Mouse (Mus musculus) stomach, embryonic 15.5 days (tissue): ENCODE data around the gene Alox12. TPM values are rescaled to one million over a fixed set of nuclear protein-coding genes. Genes with fewer than 3 reads are reported as not detected.

Source experiments
- ATAC-seq: fragments of 200-750 bp; cut with Nextera tagmentation; 2 replicates; pipeline ENCODE4 v1.8.0; 2017; ENCODE audit warnings: low read depth, moderate number of reproducible peaks, moderate TSS enrichment; ENCODE audit not compliant: insufficient read depth, low FRiP score
- H3K27ac ChIP-seq: fragments of 300-500 bp; sonication (generic); 2 replicates; pipeline ENCODE4 v1.5.1; 2015; ENCODE audit warnings: mild to moderate bottlenecking, inconsistent platforms
- H3K27me3 ChIP-seq: fragments of 300-500 bp; sonication (generic); replicated peaks from 2 replicates; pipeline ENCODE4 v1.6.1; 2015; ENCODE audit warnings: inconsistent platforms
- H3K36me3 ChIP-seq: fragments of 300-500 bp; sonication (generic); 2 replicates; pipeline ENCODE4 v1.6.1; 2015; ENCODE audit warnings: inconsistent platforms
- H3K4me1 ChIP-seq: fragments of 300-500 bp; sonication (generic); 2 replicates; pipeline ENCODE4 v1.6.1; 2015; ENCODE audit warnings: inconsistent platforms
- H3K4me2 ChIP-seq: fragments of 300-500 bp; sonication (generic); 2 replicates; pipeline ENCODE4 v1.6.1; 2015; ENCODE audit warnings: mild to moderate bottlenecking, inconsistent platforms
- H3K4me3 ChIP-seq: fragments of 300-500 bp; sonication (generic); replicated peaks from 2 replicates; pipeline ENCODE4 v1.5.1; 2015; ENCODE audit warnings: inconsistent platforms
- H3K9ac ChIP-seq: fragments of 300-500 bp; sonication (generic); 2 replicates; pipeline ENCODE4 v1.6.1; 2015; ENCODE audit warnings: inconsistent platforms
- H3K9me3 ChIP-seq: fragments of 300-500 bp; sonication (generic); 2 replicates; pipeline ENCODE4 v1.6.1; 2016; ENCODE audit warnings: inconsistent platforms
- WGBS: fragments of 180-500 bp; shearing (Covaris S2); methylation state at CpG from one replicate; pipeline ENCODE4 v1.1.7; 2015; 5-methylcytosine and 5-hydroxymethylcytosine counted together
- microRNA counts: library from miRNA; unstranded; fragments of <30 nt; microRNA quantifications from one replicate; lab custom pipeline; 2016
- microRNA-seq: library from miRNA; unstranded; fragments of <30 nt; microRNA quantifications from one replicate; pipeline ENCODE4, GENCODE M21; 2016
- polyA plus RNA-seq: library from polyadenylated mRNA; unstranded; fragments of >200 nt; fragmentation: Nextera tagmentation; extraction: Ambion mirVana; gene quantifications from 2 replicates; pipeline ENCODE4 v1.2.1, GENCODE M21; 2015

The Alox12 gene
- polyA plus RNA-seq, 1 experiment from 2014 or later: 12.9 TPM

GRCm38 (mm10) chr11:70207283-70207682 lies 47.9 kb downstream of the Alox12 start:
- no peaks in the 10 kb centered on the region for H3K27me3 ChIP-seq
- no peaks in the 10 kb centered on the region for H3K9me3 ChIP-seq
- no peak overlapping the region for H3K4me3 ChIP-seq
- ATAC-seq: no peak
- no peaks in the 10 kb centered on the region for H3K36me3 ChIP-seq
- H3K9ac ChIP-seq: no peak overlapping the region
- H3K4me1 ChIP-seq: no peaks in the 10 kb centered on the region
- WGBS: 81% methylated on average over 7 of the region's 7 CpGs
- H3K4me2 ChIP-seq: no peak overlapping the region
- H3K27ac ChIP-seq: no peak overlapping the region

- 73% methylated on average over 2 of the region's 2 CpGs for WGBS
- Histone ChIP-seq H3K27ac (no peak overlapping the region), H3K27me3 (no peaks in the 10 kb centered on the region), H3K36me3 (no peaks in the 10 kb centered on the region), H3K9ac (no peak overlapping the region), H3K4me1 (no peaks in the 10 kb centered on the region), H3K4me3 (no peak overlapping the region), H3K9me3 (no peaks in the 10 kb centered on the region), H3K4me2 (no peak overlapping the region)
- no peak for ATAC-seq
Measured at GRCm38 (mm10) chr11:70206801-70207200, 48.4 kb downstream of the Alox12 start.

GRCm38 (mm10) chr11:70201691-70202090 lies 53.5 kb downstream of the Alox12 start:
- no peaks in the 10 kb centered on the region for H3K36me3 ChIP-seq
- H3K27me3 ChIP-seq: no peaks in the 10 kb centered on the region
- H3K27ac ChIP-seq: no peak overlapping the region
- no peaks in the 10 kb centered on the region for H3K9me3 ChIP-seq
- no peak overlapping the region for H3K4me2 ChIP-seq
- no peaks in the 10 kb centered on the region for H3K4me1 ChIP-seq
- ATAC-seq: peak; percentile 60; the same call in 1 of the 2 replicates
- WGBS: 32% methylated on average over 5 of the region's 5 CpGs
- no peak overlapping the region for H3K4me3 ChIP-seq
- H3K9ac ChIP-seq: no peak overlapping the region

GRCm38 (mm10) chr11:70200036-70200608 lies 55.0 kb downstream of the Alox12 start:
- no peak for ATAC-seq
- no peaks in the 10 kb centered on the region for H3K9me3 ChIP-seq
- WGBS: 90% methylated on average over 5 of the region's 5 CpGs
- H3K36me3 ChIP-seq: no peaks in the 10 kb centered on the region
- no peak overlapping the region for H3K9ac ChIP-seq
- H3K27ac ChIP-seq: no peak overlapping the region
- H3K27me3 ChIP-seq: no peaks in the 10 kb centered on the region
- H3K4me3 ChIP-seq: no peak overlapping the region
- H3K4me1 ChIP-seq: no peaks in the 10 kb centered on the region
- H3K4me2 ChIP-seq: no peak overlapping the region

GRCm38 (mm10) chr11:70199107-70199506 lies 56.0 kb downstream of the Alox12 start:
- Histone ChIP-seq H3K27ac (no peak overlapping the region), H3K4me2 (no peak overlapping the region), H3K27me3 (no peaks in the 10 kb centered on the region), H3K4me3 (no peak overlapping the region), H3K36me3 (no peaks in the 10 kb centered on the region), H3K9ac (no peak overlapping the region), H3K4me1 (no peaks in the 10 kb centered on the region), H3K9me3 (no peaks in the 10 kb centered on the region)
- 71% methylated on average over 8 of the region's 8 CpGs for WGBS
- ATAC-seq: no peak

- Histone ChIP-seq H3K36me3 (no peaks in the 10 kb centered on the region), H3K9me3 (no peaks in the 10 kb centered on the region), H3K4me1 (no peaks in the 10 kb centered on the region), H3K4me2 (no peak overlapping the region), H3K27me3 (no peaks in the 10 kb centered on the region), H3K9ac (no peak overlapping the region), H3K4me3 (no peak overlapping the region), H3K27ac (no peak overlapping the region)
- WGBS: 79% methylated on average over 3 of the region's 3 CpGs
- no peak for ATAC-seq
Measured at GRCm38 (mm10) chr11:70198332-70198731, 56.8 kb downstream of the Alox12 start.

- Histone ChIP-seq H3K27ac (no peak overlapping the region), H3K4me1 (no peaks in the 10 kb centered on the region), H3K9me3 (no peaks in the 10 kb centered on the region), H3K4me3 (no peak overlapping the region), H3K27me3 (no peaks in the 10 kb centered on the region), H3K9ac (no peak overlapping the region), H3K36me3 (no peaks in the 10 kb centered on the region), H3K4me2 (no peak overlapping the region)
- no peak for ATAC-seq
- 33% methylated on average over 11 of the region's 11 CpGs for WGBS
Measured at GRCm38 (mm10) chr11:70193354-70194285, 61.5 kb downstream of the Alox12 start.

- no peak overlapping the region for H3K9ac ChIP-seq
- no peaks in the 10 kb centered on the region for H3K4me1 ChIP-seq
- no peak overlapping the region for H3K4me3 ChIP-seq
- H3K4me2 ChIP-seq: no peak overlapping the region
- ATAC-seq: no peak
- H3K27me3 ChIP-seq: no peaks in the 10 kb centered on the region
- 73% methylated on average over 4 of the region's 4 CpGs for WGBS
- no peak overlapping the region for H3K27ac ChIP-seq
- no peaks in the 10 kb centered on the region for H3K36me3 ChIP-seq
- no peaks in the 10 kb centered on the region for H3K9me3 ChIP-seq
Measured at GRCm38 (mm10) chr11:70192157-70192556, 63.0 kb downstream of the Alox12 start.

MicroRNAs encoded within 50 kb of the gene (microRNA counts, 519-probe panel; counts per million panel counts)
- microRNA mmu-miR-195 (lab: Ali Mortazavi, UCI) (not detected), microRNA mmu-miR-497 (lab: Ali Mortazavi, UCI) (2,251 counts per million, percentile 38 among the panel's probes with 10 or more counts)

Small RNA genes lying within 50 kb of the gene (microRNA-seq; reads per million reads assigned to microRNA genes)
- 532 reads per million, percentile 68 among the genes with 10 or more reads in this experiment for gene Mir195a
- not detected for gene Mir497
- gene Mir497b: not detected

Other genes starting within 250 kb of the Alox12 start
- 84.8 and 95.4 TPM in 2 replicates for gene Acadvl, start 239.9 kb downstream of the Alox12 start, polyA plus RNA-seq
- gene Dlg4, start 238.4 kb downstream of the Alox12 start, polyA plus RNA-seq: 8.2 and 9.7 TPM in 2 replicates
- gene Asgr1, start 201.3 kb downstream of the Alox12 start, polyA plus RNA-seq: 0.30 and 0.96 TPM in 2 replicates
- gene Asgr2, start 162.7 kb downstream of the Alox12 start, polyA plus RNA-seq: 0.81 and 0.85 TPM in 2 replicates
- gene Mgl2, start 125.0 kb downstream of the Alox12 start, polyA plus RNA-seq: 0.50 and 1.0 TPM in 2 replicates
- gene Clec10a, start 99.2 kb downstream of the Alox12 start, polyA plus RNA-seq: 0.93 and 1.2 TPM in 2 replicates
- 1.4 and 2.4 TPM in 2 replicates for gene Slc16a11, start 42.6 kb downstream of the Alox12 start, polyA plus RNA-seq
- 6.9 and 9.8 TPM in 2 replicates for gene Slc16a13, start 34.3 kb downstream of the Alox12 start, polyA plus RNA-seq
- 10.9 and 13.6 TPM in 2 replicates for gene Bcl6b, start 25.6 kb downstream of the Alox12 start, polyA plus RNA-seq
- 141 and 144 TPM in 2 replicates for gene 0610010K14Rik, start 17.4 kb downstream of the Alox12 start, polyA plus RNA-seq
- 8.7 and 11.0 TPM in 2 replicates for gene Gm21988, start 15.5 kb downstream of the Alox12 start, polyA plus RNA-seq
- 196 and 222 TPM in 2 replicates for gene Rnasek, start 15.5 kb downstream of the Alox12 start, polyA plus RNA-seq
- 0.06 TPM in 1 of 2 replicates, not detected in the other for gene Alox12e, start 67.3 kb upstream of the Alox12 start, polyA plus RNA-seq
- gene Alox15, start 96.7 kb upstream of the Alox12 start, polyA plus RNA-seq: 6.7 and 9.5 TPM in 2 replicates
- gene Pelp1, start 154.7 kb upstream of the Alox12 start, polyA plus RNA-seq: 31.5 and 33.8 TPM in 2 replicates
- 15.0 and 19.4 TPM in 2 replicates for gene Arrb2, start 177.3 kb upstream of the Alox12 start, polyA plus RNA-seq
- gene Med11, start 196.6 kb upstream of the Alox12 start, polyA plus RNA-seq: 36.1 and 40.6 TPM in 2 replicates
- gene Zmynd15, start 204.1 kb upstream of the Alox12 start, polyA plus RNA-seq: 0.73 and 0.75 TPM in 2 replicates
- 7.3 and 8.8 TPM in 2 replicates for gene Cxcl16, start 204.6 kb upstream of the Alox12 start, polyA plus RNA-seq
- gene Tm4sf5, start 249.9 kb upstream of the Alox12 start, polyA plus RNA-seq: 65.0 and 71.2 TPM in 2 replicates